Mouse (Mus musculus) liver, embryonic 14.5 days (tissue): Measurements from ENCODE around the gene Aplnr. TPM values are rescaled to one million over a fixed set of nuclear protein-coding genes. Genes with fewer than 3 reads are reported as not detected.

Experiments
- ATAC-seq: fragments of 200-750 bp; cut with Nextera tagmentation; 2 replicates; pipeline ENCODE4 v1.8.0; 2017; ENCODE audit warnings: moderate number of reproducible peaks, mild to moderate bottlenecking, moderate library complexity; ENCODE audit not compliant: insufficient read depth
- DNase-seq, 3 experiments: peaks; one replicate each; pipeline ENCODE4 v3.0.0-alpha.2; 2012 to 2013; ENCODE audit warnings: low read depth in 3 of 3, low spot score in 3 of 3
- H3K27ac ChIP-seq: fragments of 300-500 bp; sonication (generic); 2 replicates; pipeline ENCODE4 v1.5.1; 2014; ENCODE audit warnings: moderate library complexity, mild to moderate bottlenecking, control low read depth, inconsistent platforms
- H3K27me3 ChIP-seq: fragments of 300-500 bp; sonication (generic); 2 replicates; pipeline ENCODE4 v1.6.1; 2014; ENCODE audit warnings: mild to moderate bottlenecking, low read length, moderate library complexity; ENCODE audit not compliant: control insufficient read depth, insufficient read depth
- H3K36me3 ChIP-seq: fragments of 300-500 bp; sonication (generic); replicated peaks from 2 replicates; pipeline ENCODE4 v1.6.1; 2014; ENCODE audit warnings: low read depth; ENCODE audit not compliant: control insufficient read depth, insufficient read depth
- H3K4me1 ChIP-seq, 2 experiments: fragments of 200-500 bp in 1 of 2; fragments of 300-500 bp in 1 of 2; sonication (generic) in 1 of 2; replicated peaks; 2 replicates each; pipeline ENCODE4 v1.6.1; 2012 to 2014; ENCODE audit warnings: antibody characterized with exemption in 1 of 2, inconsistent platforms in 1 of 2, low read length in 1 of 2; ENCODE audit not compliant: control insufficient read depth in 2 of 2, insufficient read depth in 2 of 2
- H3K4me2 ChIP-seq: fragments of 300-500 bp; sonication (generic); 2 replicates; pipeline ENCODE4 v1.6.1; 2014; ENCODE audit warnings: low read depth, mild to moderate bottlenecking, control low read depth, moderate library complexity
- H3K4me3 ChIP-seq, 2 experiments: fragments of 200-500 bp in 1 of 2; fragments of 300-500 bp in 1 of 2; sonication (generic) in 1 of 2; 2 replicates each; pipeline ENCODE4 v1.5.1; 2012 to 2014; ENCODE audit warnings: low read depth in 2 of 2, low read length in 2 of 2, mild to moderate bottlenecking in 2 of 2, control low read depth in 1 of 2, inconsistent platforms in 1 of 2, moderate library complexity in 1 of 2; ENCODE audit not compliant: insufficient read depth in 1 of 2
- H3K9ac ChIP-seq: fragments of 300-500 bp; sonication (generic); replicated peaks from 2 replicates; pipeline ENCODE4 v1.6.1; 2014; ENCODE audit warnings: mild to moderate bottlenecking, control low read depth, moderate library complexity
- H3K9me3 ChIP-seq: fragments of 300-500 bp; sonication (generic); 2 replicates; pipeline ENCODE4 v1.6.1; 2016; ENCODE audit warnings: low read length, mixed read lengths; ENCODE audit not compliant: control insufficient read depth
- CTCF ChIP-seq: IDR thresholded peaks from 2 replicates; pipeline ENCODE4 v1.5.1; 2016; ENCODE audit warnings: antibody characterized with exemption, low read depth, control low read depth
- EP300 ChIP-seq: IDR thresholded peaks from 2 replicates; pipeline ENCODE4 v1.6.1; 2016; ENCODE audit warnings: antibody characterized with exemption, low read depth
- WGBS: fragments of 180-500 bp; shearing (Covaris S2); extraction: QIAGEN DNeasy Blood & Tissue Kit; methylation state at CpG from one replicate; pipeline ENCODE4 v1.1.7; 2014; ENCODE audit not compliant: insufficient replicate concordance; 5-methylcytosine and 5-hydroxymethylcytosine counted together
- polyA plus RNA-seq, 2 experiments: library from polyadenylated mRNA; depleted of rRNA in 1 of 2; stranded (reverse) in 1 of 2; unstranded in 1 of 2; fragments of >200 nt; fragmentation: Nextera tagmentation in 1 of 2; extraction: Ambion mirVana in 1 of 2; gene quantifications; 2 replicates each; pipeline versions ENCODE4 v1.2.1 to v1.2.3; 2012 to 2014

Aplnr gene
- polyA plus RNA-seq, 2 experiments: 0.76 to 0.88 TPM

DNA sequence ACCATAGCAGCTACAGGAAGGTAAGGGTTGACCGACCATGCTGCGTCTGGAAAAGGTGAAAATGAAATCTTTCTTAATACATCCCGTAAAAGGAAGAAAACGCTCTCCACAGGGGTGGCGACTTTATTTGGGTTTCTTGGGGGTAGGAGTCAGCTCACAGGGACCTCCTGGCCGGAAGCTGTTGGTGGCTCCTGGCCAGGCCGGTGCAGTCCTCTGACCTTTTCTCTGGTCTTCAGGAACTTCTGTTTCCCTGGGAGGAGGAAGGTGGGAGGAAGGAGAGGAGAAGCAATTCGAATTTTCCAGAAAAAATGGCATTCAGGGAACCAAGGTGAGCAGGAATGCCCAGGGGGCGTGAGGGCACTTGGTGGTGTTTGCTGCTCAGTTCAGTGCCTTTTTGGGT, 19.3 kb downstream of the Aplnr start:
- DNase-seq (no peak), ATAC-seq (no peak)
- no peak overlapping the region for H3K27ac ChIP-seq
- 63% methylated on average over 9 of the region's 9 CpGs for WGBS
- H3K9ac ChIP-seq: no peak overlapping the region
- H3K27me3 ChIP-seq: no peaks in the 10 kb centered on the region
- no peaks in the 10 kb centered on the region; a peak in 1 of 4 replicates for H3K4me1 ChIP-seq
- TF ChIP-seq EP300 (no peak), CTCF (no peak)
- H3K4me2 ChIP-seq: no peak overlapping the region
- no peaks in the 10 kb centered on the region for H3K36me3 ChIP-seq
- no peak overlapping the region for H3K4me3 ChIP-seq
- H3K9me3 ChIP-seq: no peaks in the 10 kb centered on the region

DNA sequence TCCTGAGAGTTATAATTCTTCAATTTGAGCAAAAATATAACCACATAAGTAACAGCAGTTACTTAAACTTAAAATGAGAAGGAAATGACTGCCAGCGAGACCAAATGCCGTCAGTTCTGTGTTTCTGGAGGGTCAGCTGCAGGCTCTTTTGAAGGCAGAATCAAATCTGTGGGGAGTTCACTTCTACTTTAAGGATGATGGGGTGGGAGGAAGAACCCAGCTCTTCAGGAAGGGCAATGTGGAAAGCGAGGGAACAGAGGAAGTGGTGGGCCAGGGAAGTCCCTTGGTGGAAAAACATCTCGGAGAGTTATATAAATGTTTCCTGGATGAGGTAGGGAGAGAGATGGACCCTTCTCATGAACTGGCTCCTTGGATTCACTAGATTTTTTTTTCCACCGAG, 20.1 kb downstream of the Aplnr start:
- TF ChIP-seq CTCF: no peak
- TF ChIP-seq EP300: no peak
- 42% methylated on average over 5 of the region's 5 CpGs for WGBS
- ATAC-seq: no peak
- no peaks in the 10 kb centered on the region for H3K36me3 ChIP-seq
- H3K4me1 ChIP-seq: no peaks in the 10 kb centered on the region
- H3K27me3 ChIP-seq: no peaks in the 10 kb centered on the region
- no peak overlapping the region for H3K9ac ChIP-seq
- no peak for DNase-seq
- no peak overlapping the region for H3K4me2 ChIP-seq
- H3K9me3 ChIP-seq: no peaks in the 10 kb centered on the region
- H3K27ac ChIP-seq: no peak overlapping the region
- no peak overlapping the region for H3K4me3 ChIP-seq

DNA sequence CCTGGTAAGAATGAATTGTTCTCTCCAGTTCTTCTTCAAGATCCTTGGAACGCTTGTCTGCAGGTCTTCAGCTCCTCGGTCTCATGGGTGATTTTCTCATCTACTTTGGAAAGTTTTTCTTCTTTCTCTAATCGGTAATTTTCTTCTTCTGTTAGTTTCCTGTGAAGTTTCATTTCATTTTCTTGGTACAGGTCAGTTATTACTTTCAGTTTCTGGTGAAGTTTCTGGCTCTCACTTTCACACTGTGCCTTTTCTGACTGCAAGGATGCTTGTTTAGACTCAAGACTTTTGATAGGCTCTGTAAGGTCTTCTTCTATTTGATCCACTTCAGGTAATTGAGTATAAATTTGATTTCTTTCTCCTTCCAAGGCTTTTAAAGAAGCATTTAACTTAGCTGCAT, 21.4 kb downstream of the Aplnr start:
- no peak overlapping the region for H3K4me3 ChIP-seq
- ATAC-seq: no peak
- H3K36me3 ChIP-seq: no peaks in the 10 kb centered on the region
- no peak for DNase-seq
- no peak overlapping the region for H3K27ac ChIP-seq
- H3K9me3 ChIP-seq: no peaks in the 10 kb centered on the region
- H3K9ac ChIP-seq: no peak overlapping the region
- no peaks in the 10 kb centered on the region for H3K4me1 ChIP-seq
- TF ChIP-seq EP300: no peak
- no peak for TF ChIP-seq CTCF
- no peak overlapping the region for H3K4me2 ChIP-seq
- H3K27me3 ChIP-seq: no peaks in the 10 kb centered on the region
- 60% methylated on average over 3 of the region's 3 CpGs for WGBS

DNA sequence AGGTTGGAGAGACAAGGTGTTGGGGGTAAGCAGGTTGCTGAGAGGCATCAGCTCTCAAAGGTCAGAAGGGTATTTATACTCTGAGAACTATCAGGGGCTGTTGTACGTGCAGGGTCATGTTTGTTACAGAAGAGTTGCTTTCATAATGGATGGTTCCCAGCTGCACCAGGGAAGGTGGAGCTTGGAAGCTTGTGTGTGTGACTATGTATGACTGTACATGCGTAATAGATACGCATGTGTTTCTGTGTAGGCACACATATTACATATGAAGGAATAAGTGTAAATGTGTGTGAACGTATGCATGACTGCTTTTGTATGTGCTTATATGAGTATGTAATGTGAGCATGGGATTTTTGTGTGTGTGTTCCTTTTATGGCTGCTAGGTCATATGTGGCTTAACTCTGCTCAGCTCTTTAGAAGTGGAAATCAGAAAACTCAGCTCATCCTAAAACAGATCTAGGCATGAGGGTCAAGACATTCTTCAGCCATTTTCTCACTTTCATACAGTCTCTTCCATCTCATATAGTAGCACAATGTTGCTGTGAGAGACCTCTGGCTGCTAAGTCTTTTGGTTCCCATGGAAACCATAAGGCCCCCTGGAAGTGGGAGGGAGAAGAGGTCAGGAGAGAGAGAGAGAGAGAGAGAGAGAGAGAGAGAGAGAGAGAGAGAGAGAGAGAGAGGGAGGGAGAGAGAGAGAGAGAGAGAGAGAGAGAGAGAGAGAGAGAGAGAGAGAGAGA, 25.0 kb downstream of the Aplnr start:
- WGBS: 68% methylated on average over 4 of the region's 4 CpGs
- Histone ChIP-seq H3K9ac (no peak overlapping the region), H3K27ac (no peak overlapping the region), H3K4me3 (no peak overlapping the region), H3K4me1 (no peaks in the 10 kb centered on the region), H3K27me3 (no peaks in the 10 kb centered on the region), H3K36me3 (no peaks in the 10 kb centered on the region), H3K4me2 (no peak overlapping the region), H3K9me3 (no peaks in the 10 kb centered on the region)
- DNase-seq (no peak), ATAC-seq (no peak)
- TF ChIP-seq CTCF (no peak), EP300 (no peak)

DNA sequence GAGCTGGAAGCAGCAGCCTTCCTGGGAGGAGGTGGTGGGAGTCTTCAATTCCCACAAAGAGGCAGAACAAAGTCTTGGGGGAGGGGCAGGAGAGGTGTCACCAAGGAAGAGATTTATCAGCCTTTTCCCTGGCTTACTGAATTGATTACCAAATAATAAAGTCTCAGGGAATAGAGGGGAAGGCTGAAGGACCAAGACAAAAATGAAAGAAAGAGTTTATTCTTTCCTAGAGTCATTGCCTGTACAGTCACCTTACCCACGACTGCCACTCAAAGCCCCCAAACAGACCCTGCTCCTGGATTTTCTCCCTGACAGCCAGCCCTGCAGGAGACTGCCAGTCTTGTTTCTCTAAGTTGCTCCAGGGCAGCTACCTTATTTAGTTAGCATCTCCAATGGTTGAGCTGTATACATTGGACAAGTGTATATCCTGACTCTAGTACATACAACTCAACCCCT, 25.6 kb downstream of the Aplnr start:
- no peaks in the 10 kb centered on the region for H3K9me3 ChIP-seq
- no peak for TF ChIP-seq CTCF
- TF ChIP-seq EP300: no peak
- no peak overlapping the region for H3K4me2 ChIP-seq
- no peak overlapping the region for H3K27ac ChIP-seq
- H3K9ac ChIP-seq: no peak overlapping the region
- no peak overlapping the region for H3K4me3 ChIP-seq
- no peaks in the 10 kb centered on the region for H3K36me3 ChIP-seq
- DNase-seq (no peak), ATAC-seq (no peak)
- no peaks in the 10 kb centered on the region for H3K27me3 ChIP-seq
- no peaks in the 10 kb centered on the region for H3K4me1 ChIP-seq
- 52% methylated on average over 1 of the region's 1 CpGs for WGBS
